Mouse (Mus musculus): ENCODE data around the gene Spats2.

DNA sequence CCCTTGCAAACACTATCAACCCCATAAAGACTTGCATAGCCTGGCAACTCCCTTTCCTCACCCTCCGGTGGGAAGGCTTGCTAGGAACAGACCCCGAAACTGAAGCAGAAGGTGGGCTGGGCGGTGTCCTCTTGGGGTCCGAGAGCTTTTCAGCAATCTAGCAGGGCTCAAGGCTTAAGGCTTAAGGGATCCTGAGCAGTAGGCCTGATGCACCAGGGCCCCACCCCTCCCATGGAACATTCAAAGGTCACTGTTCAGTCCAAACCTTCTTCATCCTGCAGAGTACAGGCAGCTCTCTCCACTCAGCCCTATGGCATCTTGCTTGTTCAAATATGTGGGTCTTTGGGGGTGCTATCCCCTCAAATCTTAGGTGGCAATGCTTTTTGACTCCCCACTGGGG, 39.7 kb upstream of the Spats2 start:
- TF ChIP-seq CTCF (IDR thresholded peaks at IDR 0.05; ENCODE audit: borderline replicate concordance, insufficient read depth, low read length) (no peak), POLR2A (IDR thresholded peaks at IDR 0.05; ENCODE audit: low read depth, low read length) (no peak)
